Mouse (Mus musculus): ENCODE measurements around the gene Clip2. TPM values are rescaled to one million over a fixed set of nuclear protein-coding genes. Genes with fewer than 3 reads are reported as not detected.
A peak's percentile ranks its signal among the peaks of the same experiment; 100 is the strongest.

Gene Clip2
- total and polyA plus RNA-seq, 3 experiments: 5.4 to 16.7 (median 8.7) TPM

DNA sequence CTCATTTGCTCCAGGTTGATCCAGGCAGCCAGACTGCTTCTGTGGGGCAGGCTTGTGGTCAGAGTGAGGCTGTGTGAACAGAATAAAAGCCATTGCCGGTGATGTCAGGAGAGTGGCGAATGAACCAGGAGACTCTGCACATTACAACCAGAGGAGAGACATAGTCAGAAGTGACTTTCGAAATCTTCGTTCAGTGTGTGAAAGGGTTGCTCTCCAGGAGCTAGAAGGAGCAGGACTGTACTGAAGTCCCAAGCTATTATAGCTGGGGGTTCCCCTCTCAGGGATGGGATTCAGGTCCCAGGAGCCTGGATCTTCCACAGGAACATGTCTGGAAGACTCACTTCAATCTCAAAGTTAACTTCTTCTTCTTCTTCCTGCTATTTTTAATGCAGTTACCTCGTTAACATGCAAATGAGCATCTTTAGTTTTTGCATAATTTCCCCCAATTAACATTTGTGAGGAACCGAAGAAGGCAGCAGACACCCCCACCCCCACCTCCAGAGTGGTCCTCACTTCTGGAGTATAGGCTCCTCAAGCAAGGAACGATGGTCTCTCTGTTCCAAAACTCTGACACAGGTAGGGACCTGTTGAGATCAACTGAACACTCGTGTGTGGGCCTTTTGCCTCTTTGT lies 81.6 kb downstream of the Clip2 start:
- dilution Hi-C loops (cut with MboI; ENCODE audit: extremely low pct_ligation_motif_present, extremely low pct_unique_long_range_greater_than_20kb, low sequenced_read_pairs): no loop called here
- TF ChIP-seq KAT2A (IDR thresholded peaks at IDR 0.05; ENCODE audit: insufficient replicate concordance, low read length): no peak
- TF ChIP-seq USF2 (conservative IDR thresholded peaks at IDR 0.05; ENCODE audit: low read depth, low read length): no peak
- no peak for TF ChIP-seq MXI1 (IDR thresholded peaks at IDR 0.05; ENCODE audit: low read depth, low read length)
- TF ChIP-seq UBTF (IDR thresholded peaks at IDR 0.05; ENCODE audit: low read depth, low read length): no peak
- no peak for TF ChIP-seq PAX5 (IDR thresholded peaks at IDR 0.05; ENCODE audit: low read length)
- no peak for TF ChIP-seq MAFK (IDR thresholded peaks at IDR 0.05; ENCODE audit: insufficient replicate concordance, low read length)
- TF ChIP-seq POLR2AphosphoS2 (IDR thresholded peaks at IDR 0.05; ENCODE audit: low read depth, low read length): no peak
- peak; percentile 61; the same call in 1 of the 2 replicates for TF ChIP-seq TBP (conservative IDR thresholded peaks at IDR 0.05; ENCODE audit: low read depth, low read length)
- no peak for TF ChIP-seq NELFE (IDR thresholded peaks at IDR 0.05; ENCODE audit: low read depth, low read length)
- TF ChIP-seq POLR2A (IDR thresholded peaks at IDR 0.05; ENCODE audit: low read depth, low read length): peak; percentile 35; the same call in 1 of the 2 replicates
- TF ChIP-seq TCF12 (IDR thresholded peaks at IDR 0.05; ENCODE audit: low read depth, low read length): no peak
- peak overlapping the region; percentile 61; the same call in 1 of the 2 replicates for H3K4me2 ChIP-seq (ENCODE audit: insufficient read depth, low read depth, poor library complexity, severe bottlenecking)
- no peak overlapping the region for H3K4me3 ChIP-seq (replicated peaks in 1 of 3; ENCODE audit: low read depth in 2 of 3, low read length in 2 of 3, poor library complexity in 1 of 3)
- no peaks in the 10 kb centered on the region for H3K27me3 ChIP-seq (replicated peaks)
- H3K79me2 ChIP-seq (replicated peaks; ENCODE audit: control insufficient read depth, extremely low read depth, insufficient read depth, poor library complexity, severe bottlenecking): no peaks in the 10 kb centered on the region
- H3K36me3 ChIP-seq (replicated peaks in 1 of 2; ENCODE audit: control insufficient read depth in 1 of 2, insufficient read depth in 1 of 2, low read length in 1 of 2): no peaks in the 10 kb centered on the region
- no peak overlapping the region for H3K9ac ChIP-seq (ENCODE audit: insufficient read depth, low read depth)
- H3K27ac ChIP-seq (ENCODE audit: insufficient read depth, low read depth): no peak overlapping the region
- in situ Hi-C loops (cut with MboI; ENCODE audit: low pct_ligation_motif_present, low pct_unique_long_range_greater_than_20kb, low sequenced_read_pairs): no loop called here
- no peaks in the 10 kb centered on the region for H3K9me3 ChIP-seq (replicated peaks; ENCODE audit: low read length)
- H3K4me1 ChIP-seq (ENCODE audit: control insufficient read depth in 1 of 2, insufficient read depth in 2 of 2): peaks cover 5 to 42% of the 10 kb centered on the region in 2 experiments
- peak; percentile 60 for DNase-seq (ENCODE audit: extremely low read depth)

GRCm38 (mm10) chr5:134469559-134470150 lies 82.6 kb downstream of the Clip2 start:
- H3K9ac ChIP-seq (ENCODE audit: insufficient read depth, low read depth): no peak overlapping the region
- DNase-seq (ENCODE audit: extremely low read depth): no peak
- TF ChIP-seq ZMIZ1 (IDR thresholded peaks at IDR 0.05; ENCODE audit: low read depth, low read length): no peak
- TF ChIP-seq CTCF (conservative IDR thresholded peaks at IDR 0.05 in 1 of 2, IDR thresholded peaks at IDR 0.05 in 1 of 2; ENCODE audit: low read depth in 2 of 2, low read length in 2 of 2): peak in 1 of 2 experiments; percentile 7; a peak in 1 of 4 replicates
- H3K27me3 ChIP-seq (replicated peaks): no peaks in the 10 kb centered on the region
- H3K4me1 ChIP-seq (ENCODE audit: control insufficient read depth in 1 of 2, insufficient read depth in 2 of 2): peaks cover 5 to 42% of the 10 kb centered on the region in 2 experiments
- dilution Hi-C loops (cut with MboI; ENCODE audit: extremely low pct_ligation_motif_present, extremely low pct_unique_long_range_greater_than_20kb, low sequenced_read_pairs): no loop called here
- no peaks in the 10 kb centered on the region for H3K36me3 ChIP-seq (replicated peaks in 1 of 2; ENCODE audit: control insufficient read depth in 1 of 2, insufficient read depth in 1 of 2, low read length in 1 of 2)
- H3K4me2 ChIP-seq (ENCODE audit: insufficient read depth, low read depth, poor library complexity, severe bottlenecking): no peak overlapping the region
- in situ Hi-C loops (cut with MboI; ENCODE audit: low pct_ligation_motif_present, low pct_unique_long_range_greater_than_20kb, low sequenced_read_pairs): loop anchor here (5.0 kb wide), 1 partner anchor 97 kb away; no protein-coding TSS in a partner anchor
- no peak overlapping the region for H3K4me3 ChIP-seq (replicated peaks in 1 of 3; ENCODE audit: low read depth in 2 of 3, low read length in 2 of 3, poor library complexity in 1 of 3)
- no peak overlapping the region for H3K27ac ChIP-seq (ENCODE audit: insufficient read depth, low read depth)
- no peaks in the 10 kb centered on the region for H3K79me2 ChIP-seq (replicated peaks; ENCODE audit: control insufficient read depth, extremely low read depth, insufficient read depth, poor library complexity, severe bottlenecking)
- no peaks in the 10 kb centered on the region for H3K9me3 ChIP-seq (replicated peaks; ENCODE audit: low read length)

All from CH12.LX (cell line).